Mouse (Mus musculus): ENCODE results near the gene Cdh4. TPM values are rescaled to one million over a fixed set of nuclear protein-coding genes. Genes with fewer than 3 reads are reported as not detected.
A peak's percentile ranks its signal among the peaks of the same experiment; 100 is the strongest.

Gene Cdh4
- polyA plus RNA-seq, 1 experiment from 2014 or later = 4.6 TPM

DNA sequence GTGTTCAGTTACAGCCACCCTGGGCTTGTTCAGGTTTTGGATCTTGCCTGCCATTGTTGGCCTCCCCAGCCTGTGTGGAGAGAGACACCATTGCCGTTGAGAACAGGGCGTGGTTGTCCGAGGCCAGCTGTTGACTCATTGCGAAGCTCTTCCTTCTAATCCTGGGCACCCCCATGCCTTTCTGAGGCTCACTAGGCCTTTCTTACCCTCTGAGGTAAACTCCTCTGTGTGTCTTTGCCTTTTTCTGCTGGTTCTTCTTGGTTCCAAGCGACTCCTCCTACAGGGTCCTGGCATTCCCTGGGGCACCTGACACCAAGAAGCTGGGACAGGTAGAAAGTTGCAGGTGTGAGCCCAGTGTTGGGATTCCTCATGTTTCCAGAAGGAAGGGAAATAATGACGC is 78.7 kb downstream of the Cdh4 start:
- Histone ChIP-seq H3K4me1 (peaks cover 41% of the 10 kb centered on the region), H3K27me3 (peaks cover 7% of the 10 kb centered on the region; the same call in 1 of the 2 replicates), H3K4me3 (no peak overlapping the region), H3K9ac (no peak overlapping the region), H3K27ac (no peak overlapping the region), H3K9me3 (no peaks in the 10 kb centered on the region), H3K36me3 (no peaks in the 10 kb centered on the region), H3K4me2 (no peak overlapping the region)
- WGBS = 70% methylated on average over 6 of the region's 6 CpGs
- ATAC-seq (ENCODE audit: insufficient number of reproducible peaks, insufficient read depth, low FRiP score, low TSS enrichment, low read depth) = no peak

DNA sequence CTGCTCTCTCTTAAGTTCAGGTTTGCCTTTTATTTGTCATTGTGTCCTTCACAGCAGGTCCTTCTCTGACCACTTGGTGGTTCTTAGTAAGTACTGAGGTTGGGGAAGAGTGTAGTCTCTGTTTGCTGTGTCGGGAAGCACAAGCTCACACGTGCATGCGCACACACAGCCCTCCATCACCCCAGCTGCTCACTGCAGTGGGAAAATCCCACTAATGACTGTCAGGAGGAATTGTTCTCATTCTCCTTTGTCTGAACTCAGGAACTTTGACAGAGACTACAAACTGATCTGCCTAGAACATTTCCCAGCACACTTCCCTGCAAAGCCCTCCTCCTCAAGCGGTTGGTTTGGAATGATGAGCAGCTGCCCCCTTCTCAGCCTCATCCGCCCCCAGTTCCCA is 79.2 kb downstream of the Cdh4 start:
- no peaks in the 10 kb centered on the region for H3K9me3 ChIP-seq
- no peak overlapping the region for H3K4me3 ChIP-seq
- peaks cover 41% of the 10 kb centered on the region for H3K4me1 ChIP-seq
- H3K36me3 ChIP-seq = no peaks in the 10 kb centered on the region
- 36% methylated on average over 5 of the region's 5 CpGs for WGBS
- H3K9ac ChIP-seq = no peak overlapping the region
- ATAC-seq (ENCODE audit: insufficient number of reproducible peaks, insufficient read depth, low FRiP score, low TSS enrichment, low read depth) = no peak
- no peak overlapping the region for H3K4me2 ChIP-seq
- H3K27me3 ChIP-seq = peaks cover 7% of the 10 kb centered on the region; the same call in 1 of the 2 replicates
- no peak overlapping the region for H3K27ac ChIP-seq

DNA sequence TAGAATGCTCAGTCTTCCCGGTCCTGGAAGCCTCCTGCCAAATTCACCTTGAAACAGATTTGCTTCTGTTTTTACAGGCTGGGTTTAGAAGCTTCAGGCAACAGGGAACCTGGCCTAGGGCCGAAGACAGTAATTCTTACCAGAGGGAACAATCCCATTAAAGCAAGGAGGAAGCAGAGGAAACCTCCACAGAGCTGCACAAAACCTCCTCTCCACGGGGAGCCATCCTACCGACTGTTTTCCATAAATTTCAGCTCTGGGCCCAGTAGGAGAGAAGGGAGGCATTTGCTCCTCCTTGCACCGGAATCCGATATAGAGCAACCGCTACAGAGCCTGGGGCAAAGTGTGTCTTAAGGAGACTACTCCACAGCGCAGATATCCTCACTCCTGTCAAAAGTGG is 79.9 kb downstream of the Cdh4 start:
- no peak overlapping the region for H3K9ac ChIP-seq
- H3K36me3 ChIP-seq = no peaks in the 10 kb centered on the region
- H3K4me3 ChIP-seq = no peak overlapping the region
- peaks cover 41% of the 10 kb centered on the region for H3K4me1 ChIP-seq
- peaks cover 7% of the 10 kb centered on the region; the same call in 1 of the 2 replicates for H3K27me3 ChIP-seq
- H3K9me3 ChIP-seq = no peaks in the 10 kb centered on the region
- H3K4me2 ChIP-seq = no peak overlapping the region
- 5% methylated on average over 8 of the region's 8 CpGs for WGBS
- no peak for ATAC-seq (ENCODE audit: insufficient number of reproducible peaks, insufficient read depth, low FRiP score, low TSS enrichment, low read depth)
- H3K27ac ChIP-seq = no peak overlapping the region

DNA sequence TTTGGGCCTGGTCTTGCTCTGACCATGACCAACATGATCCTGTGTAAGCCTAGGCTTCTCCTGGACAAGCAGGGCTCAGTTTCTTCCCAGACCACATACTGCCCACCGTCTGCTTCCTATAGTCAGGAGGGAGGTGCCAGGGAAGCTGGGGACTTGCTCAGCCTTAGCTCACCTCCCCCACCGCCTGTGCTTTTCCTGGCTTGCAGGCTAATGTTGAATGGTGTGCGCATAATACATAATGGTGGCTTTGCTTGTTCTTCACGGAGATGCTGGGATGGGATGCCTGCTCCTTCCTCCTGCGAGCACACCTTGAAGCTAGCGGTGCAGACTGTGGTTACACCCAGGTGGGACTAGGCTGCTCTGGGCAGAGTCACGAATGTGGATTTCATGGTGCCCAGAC is 84.7 kb downstream of the Cdh4 start:
- no peak overlapping the region for H3K27ac ChIP-seq
- WGBS = 64% methylated on average over 7 of the region's 7 CpGs
- no peak overlapping the region for H3K9ac ChIP-seq
- H3K36me3 ChIP-seq = no peaks in the 10 kb centered on the region
- ATAC-seq (ENCODE audit: insufficient number of reproducible peaks, insufficient read depth, low FRiP score, low TSS enrichment, low read depth) = no peak
- peaks cover 7% of the 10 kb centered on the region for H3K27me3 ChIP-seq
- no peak overlapping the region for H3K4me3 ChIP-seq
- H3K4me1 ChIP-seq = peaks cover 10% of the 10 kb centered on the region
- no peak overlapping the region for H3K4me2 ChIP-seq
- no peaks in the 10 kb centered on the region for H3K9me3 ChIP-seq

- Histone ChIP-seq H3K4me1 (no peaks in the 10 kb centered on the region), H3K4me3 (no peak overlapping the region), H3K36me3 (no peaks in the 10 kb centered on the region), H3K4me2 (no peak overlapping the region), H3K27ac (no peak overlapping the region), H3K9ac (no peak overlapping the region), H3K9me3 (no peaks in the 10 kb centered on the region), H3K27me3 (no peaks in the 10 kb centered on the region; the same call in none of the 2 replicates)
- 53% methylated on average over 7 of the region's 7 CpGs for WGBS
- ATAC-seq (ENCODE audit: insufficient number of reproducible peaks, insufficient read depth, low FRiP score, low TSS enrichment, low read depth) = no peak
Measured at GRCm38 (mm10) chr2:179530436-179531040, 88.3 kb downstream of the Cdh4 start.

- no peak overlapping the region for H3K27ac ChIP-seq
- no peaks in the 10 kb centered on the region for H3K36me3 ChIP-seq
- ATAC-seq (ENCODE audit: insufficient number of reproducible peaks, insufficient read depth, low FRiP score, low TSS enrichment, low read depth) = no peak
- H3K4me3 ChIP-seq = no peak overlapping the region
- no peaks in the 10 kb centered on the region for H3K9me3 ChIP-seq
- H3K4me1 ChIP-seq = peaks cover 11% of the 10 kb centered on the region; the same call in 1 of the 2 replicates
- peaks cover 9% of the 10 kb centered on the region; the same call in 1 of the 2 replicates for H3K27me3 ChIP-seq
- H3K4me2 ChIP-seq = no peak overlapping the region
- no peak overlapping the region for H3K9ac ChIP-seq
- 74% methylated on average over 6 of the region's 6 CpGs for WGBS
Measured at GRCm38 (mm10) chr2:179533196-179533595, 91.0 kb downstream of the Cdh4 start.

- ATAC-seq (ENCODE audit: insufficient number of reproducible peaks, insufficient read depth, low FRiP score, low TSS enrichment, low read depth) = no peak
- Histone ChIP-seq H3K4me3 (no peak overlapping the region), H3K27me3 (peaks cover 9% of the 10 kb centered on the region; the same call in 1 of the 2 replicates), H3K4me2 (no peak overlapping the region), H3K9ac (no peak overlapping the region), H3K4me1 (peaks cover 11% of the 10 kb centered on the region; the same call in 1 of the 2 replicates), H3K9me3 (no peaks in the 10 kb centered on the region), H3K36me3 (no peaks in the 10 kb centered on the region), H3K27ac (no peak overlapping the region)
- WGBS = 65% methylated on average over 2 of the region's 2 CpGs
Measured at GRCm38 (mm10) chr2:179533881-179534280, 91.7 kb downstream of the Cdh4 start.

GRCm38 (mm10) chr2:179535204-179535603 is 93.0 kb downstream of the Cdh4 start:
- Histone ChIP-seq H3K27me3 (peaks cover 9% of the 10 kb centered on the region; the same call in 1 of the 2 replicates), H3K4me3 (no peak overlapping the region), H3K36me3 (no peaks in the 10 kb centered on the region), H3K9ac (no peak overlapping the region), H3K4me1 (peaks cover 11% of the 10 kb centered on the region; the same call in 1 of the 2 replicates), H3K9me3 (no peaks in the 10 kb centered on the region), H3K4me2 (no peak overlapping the region), H3K27ac (no peak overlapping the region)
- ATAC-seq (ENCODE audit: insufficient number of reproducible peaks, insufficient read depth, low FRiP score, low TSS enrichment, low read depth) = no peak
- WGBS = 12% methylated on average over 6 of the region's 6 CpGs

GRCm38 (mm10) chr2:179536762-179537161 is 94.5 kb downstream of the Cdh4 start:
- Histone ChIP-seq H3K9me3 (no peaks in the 10 kb centered on the region), H3K27me3 (peaks cover 9% of the 10 kb centered on the region; the same call in 1 of the 2 replicates), H3K9ac (no peak overlapping the region), H3K4me3 (no peak overlapping the region), H3K4me2 (no peak overlapping the region), H3K36me3 (no peaks in the 10 kb centered on the region), H3K4me1 (peaks cover 11% of the 10 kb centered on the region; the same call in 1 of the 2 replicates), H3K27ac (no peak overlapping the region)
- WGBS = 14% methylated on average over 2 of the region's 2 CpGs
- ATAC-seq (ENCODE audit: insufficient number of reproducible peaks, insufficient read depth, low FRiP score, low TSS enrichment, low read depth) = no peak

GRCm38 (mm10) chr2:179537390-179537789 is 95.2 kb downstream of the Cdh4 start:
- H3K4me3 ChIP-seq = no peak overlapping the region
- H3K27me3 ChIP-seq = peaks cover 9% of the 10 kb centered on the region; the same call in 1 of the 2 replicates
- H3K4me2 ChIP-seq = peak overlapping the region; percentile 24
- peak; percentile 62; the same call in 1 of the 2 replicates for ATAC-seq (ENCODE audit: insufficient number of reproducible peaks, insufficient read depth, low FRiP score, low TSS enrichment, low read depth)
- H3K9ac ChIP-seq = no peak overlapping the region
- no peaks in the 10 kb centered on the region for H3K36me3 ChIP-seq
- H3K9me3 ChIP-seq = no peaks in the 10 kb centered on the region
- no peak overlapping the region for H3K27ac ChIP-seq
- 4% methylated on average over 19 of the region's 19 CpGs for WGBS
- H3K4me1 ChIP-seq = peaks cover 11% of the 10 kb centered on the region; the same call in 1 of the 2 replicates

GRCm38 (mm10) chr2:179537800-179538450 is 95.7 kb downstream of the Cdh4 start:
- Histone ChIP-seq H3K9ac (no peak overlapping the region), H3K4me3 (no peak overlapping the region), H3K4me2 (peak overlapping the region; percentile 24), H3K27me3 (peaks cover 9% of the 10 kb centered on the region; the same call in 1 of the 2 replicates), H3K27ac (no peak overlapping the region), H3K9me3 (no peaks in the 10 kb centered on the region), H3K4me1 (peaks cover 11% of the 10 kb centered on the region; the same call in 1 of the 2 replicates), H3K36me3 (no peaks in the 10 kb centered on the region)
- WGBS = 23% methylated on average over 3 of the region's 3 CpGs
- ATAC-seq (ENCODE audit: insufficient number of reproducible peaks, insufficient read depth, low FRiP score, low TSS enrichment, low read depth) = no peak

DNA sequence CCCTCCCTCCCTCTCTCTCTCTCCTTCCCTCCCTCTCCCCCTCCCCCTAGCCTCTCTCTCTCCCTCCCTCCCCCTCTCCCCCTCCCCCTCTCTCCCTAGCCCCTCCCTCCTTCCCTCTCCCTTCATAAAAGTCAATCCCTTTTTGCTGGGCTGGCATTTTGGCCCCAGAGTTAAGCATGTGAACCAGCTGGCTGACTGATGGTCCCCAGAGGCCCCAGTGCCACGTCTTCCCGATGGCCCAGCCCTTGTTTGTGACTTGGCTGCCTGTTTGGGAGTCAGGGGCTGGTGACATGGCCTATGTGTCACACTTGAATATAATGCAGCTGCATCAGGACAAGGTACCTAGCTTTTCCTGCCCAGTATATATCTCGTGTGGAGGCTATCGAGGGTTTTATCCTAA is 96.3 kb downstream of the Cdh4 start:
- Histone ChIP-seq H3K36me3 (no peaks in the 10 kb centered on the region), H3K27ac (no peak overlapping the region), H3K27me3 (peaks cover 9% of the 10 kb centered on the region; the same call in 1 of the 2 replicates), H3K4me3 (no peak overlapping the region), H3K9me3 (no peaks in the 10 kb centered on the region), H3K9ac (no peak overlapping the region), H3K4me1 (peaks cover 11% of the 10 kb centered on the region; the same call in 1 of the 2 replicates), H3K4me2 (no peak overlapping the region)
- WGBS = 43% methylated on average over 4 of the region's 4 CpGs
- no peak for ATAC-seq (ENCODE audit: insufficient number of reproducible peaks, insufficient read depth, low FRiP score, low TSS enrichment, low read depth)

All from embryonic facial prominence, embryonic 13.5 days (tissue).